Mouse (Mus musculus) c-Kit-positive CD71-negative TER-119-negative erythroid progenitor cells, embryonic 14.5 days (primary cell): ENCODE measurements around the gene AW146154.
"Not testable (repeated sequence)": the region's sequence is repeated elsewhere in the genome, so short reads cannot be mapped to it uniquely, and the experiment has no call there.

Experiments used
- DNase-seq: peaks from one replicate; pipeline ENCODE4 v3.0.0-alpha.2; 2013; ENCODE audit warnings: low read depth

The AW146154 gene

DNA sequence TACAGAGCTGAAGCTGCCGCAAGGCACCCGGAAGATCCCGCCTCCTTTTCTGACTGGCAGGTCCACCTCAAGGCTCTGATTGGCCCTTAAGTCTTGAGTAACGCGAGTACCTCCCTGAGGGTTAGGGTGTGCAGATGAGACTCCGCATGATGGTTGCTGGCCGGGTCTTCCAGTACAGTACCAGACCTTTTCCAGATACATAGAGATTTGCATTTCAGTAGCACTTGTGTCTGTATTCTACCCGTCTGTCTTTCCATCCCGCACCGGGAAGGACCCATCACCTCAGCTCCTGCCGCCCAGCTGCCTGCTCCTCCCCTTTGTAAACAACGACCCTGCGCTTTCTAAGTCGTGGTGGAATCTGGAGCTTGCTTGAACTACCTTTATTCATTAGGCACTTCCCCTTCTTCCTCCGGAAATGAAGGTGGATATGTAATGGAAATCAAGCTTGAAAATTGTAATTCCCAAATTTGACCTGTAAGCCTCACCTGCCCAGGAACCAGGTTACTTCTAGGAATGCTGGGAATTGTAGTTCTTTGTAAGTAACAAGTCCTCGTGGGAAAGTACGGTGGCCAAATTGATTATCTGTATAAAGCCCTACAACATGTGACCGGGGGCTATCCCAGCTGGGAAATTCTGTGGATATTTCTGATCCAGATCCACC lies at the start of gene AW146154, which contains the start of gene Gm20449:
Gene AW146154 (minus strand): TSS at position 502 of the 661 bp plus-strand sequence.
Gene Gm20449 (minus strand): TSS at position 29 of the 661 bp plus-strand sequence.
- DNase-seq = peak; percentile 76

DNA sequence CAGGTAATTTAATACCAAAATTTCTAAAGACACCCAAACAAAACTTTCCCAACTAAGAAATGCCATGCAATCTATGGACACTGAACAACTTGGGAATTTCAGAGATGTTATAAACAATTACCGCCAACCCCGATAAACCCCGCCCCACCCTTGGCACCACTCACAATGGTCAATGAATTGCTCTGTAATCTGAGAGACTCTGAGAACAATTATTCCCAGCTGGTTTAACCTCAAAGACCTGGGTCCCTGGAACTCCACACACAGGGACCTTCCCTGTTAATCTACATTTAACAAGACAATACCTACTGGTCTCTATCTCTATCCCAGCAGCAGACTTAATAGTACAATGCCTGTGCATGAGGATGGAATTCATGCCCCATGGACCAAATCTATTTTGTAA lies 13.0 kb upstream of the AW146154 start:
- no peak for DNase-seq

DNA sequence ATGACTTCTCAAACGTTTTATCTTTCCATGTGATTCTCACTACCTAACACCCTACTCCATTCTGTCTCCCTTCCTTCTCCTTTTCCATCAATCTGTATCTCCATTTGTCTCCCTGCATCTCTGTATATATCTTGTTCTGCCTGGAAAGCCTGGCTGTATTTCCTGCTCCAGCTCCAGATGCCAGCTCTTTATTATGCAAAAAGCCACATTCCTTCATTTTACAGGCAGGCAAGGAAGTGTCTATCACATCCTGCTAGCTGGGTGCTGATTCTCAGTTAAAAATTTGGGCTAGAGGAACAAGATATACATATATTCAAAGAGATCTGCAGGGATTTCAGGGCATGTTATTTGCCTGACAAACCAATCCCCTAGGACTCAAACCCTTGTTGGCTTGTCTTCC lies 12.5 kb upstream of the AW146154 start:
- DNase-seq = no peak

DNA sequence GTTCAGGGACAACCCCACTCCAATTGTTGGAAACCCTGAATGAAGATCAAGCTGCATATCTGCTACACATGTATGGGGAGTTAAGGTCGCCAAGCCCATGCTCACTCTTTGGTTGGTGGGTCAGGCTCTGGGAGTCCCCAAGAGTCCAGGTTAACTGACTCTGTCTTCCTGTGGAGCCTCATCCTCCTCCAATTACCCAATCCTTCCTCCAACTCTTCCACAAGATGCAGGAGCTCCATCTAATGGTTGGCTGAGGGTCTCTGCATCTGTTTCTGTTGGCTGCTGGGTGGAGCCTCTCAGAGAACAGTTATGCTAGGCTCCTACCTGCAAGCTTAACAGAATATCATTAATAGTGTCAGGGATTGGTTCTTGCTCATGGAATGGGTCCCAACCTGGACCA lies 2.7 kb upstream of the AW146154 start:
- no peak for DNase-seq

DNA sequence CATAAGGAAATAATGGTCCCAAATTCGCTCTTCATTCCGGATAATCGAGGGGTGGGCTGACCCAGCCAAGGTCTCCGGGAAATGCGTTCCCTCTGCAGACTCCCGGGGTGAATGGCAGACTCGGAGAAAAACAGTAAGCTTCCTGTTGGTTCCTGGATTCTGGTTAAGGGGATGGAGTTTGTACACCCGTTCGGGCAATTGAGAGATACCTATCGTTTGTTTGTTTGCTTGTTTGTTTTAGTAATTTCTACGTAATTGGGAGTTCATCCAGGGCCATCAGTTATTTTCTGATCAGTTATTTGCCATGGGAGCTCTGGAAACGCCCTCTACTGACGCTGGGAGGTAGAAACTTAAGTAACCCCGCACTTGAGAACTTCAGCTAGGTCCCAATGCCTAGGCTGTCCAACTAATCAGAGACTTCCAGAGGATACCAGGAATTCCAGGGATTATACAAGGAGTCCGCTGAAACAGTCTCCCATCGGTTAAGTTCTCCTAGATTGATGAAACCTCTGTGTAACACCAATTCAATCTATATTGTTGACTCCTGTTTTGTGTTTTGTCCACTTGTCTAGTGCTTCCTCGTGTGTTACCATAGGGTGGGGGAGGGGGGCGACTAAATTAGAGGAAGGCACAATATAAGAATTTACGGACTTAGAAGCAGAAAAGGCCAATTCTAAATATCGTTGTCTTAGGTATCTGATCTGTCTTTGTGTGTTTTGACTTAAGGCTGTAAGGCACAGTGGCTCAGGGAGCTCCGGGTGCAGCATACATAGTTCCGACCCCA lies 653 bp upstream of the AW146154 start:
- peak; percentile 49 for DNase-seq

DNA sequence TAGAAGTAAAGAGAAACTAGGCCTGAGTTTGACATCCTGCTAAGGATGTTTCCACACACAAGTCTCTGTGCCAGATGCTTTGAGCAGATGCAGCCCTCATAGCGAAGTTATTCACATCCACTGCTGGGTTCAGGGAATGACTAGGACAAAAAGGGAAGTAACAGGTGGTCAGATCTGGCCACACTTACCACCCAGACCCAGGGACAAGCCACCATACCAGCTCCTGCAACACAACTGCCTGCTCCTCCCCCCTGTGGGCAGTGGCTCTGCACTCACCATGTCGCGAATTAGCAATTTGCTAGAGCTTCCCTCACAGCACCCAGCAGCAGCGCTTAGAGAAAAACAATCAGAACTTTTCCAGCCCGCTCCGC lies 687 bp downstream of the AW146154 start:
- DNase-seq = peak; percentile 4

DNA sequence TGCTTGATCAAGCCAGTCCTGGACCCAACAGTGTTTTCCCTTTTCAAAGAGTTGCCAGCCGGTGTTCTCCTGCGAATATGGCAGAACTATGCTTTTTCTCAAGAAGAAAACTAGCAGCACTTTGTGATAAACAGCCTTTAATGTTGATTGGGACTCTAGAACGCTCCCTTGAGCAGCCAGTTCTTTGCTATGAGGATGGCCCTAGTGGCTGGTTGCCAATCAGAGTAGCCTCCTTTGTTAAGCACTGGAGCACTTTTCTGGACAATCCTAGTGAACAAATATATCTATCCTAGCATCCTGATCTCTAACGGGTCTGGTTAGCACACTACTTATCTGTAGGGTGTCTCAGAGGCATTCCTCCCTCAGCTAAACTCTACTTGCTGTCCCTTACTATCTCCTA lies 1.2 kb downstream of the AW146154 start:
- DNase-seq = not testable (repeated sequence)

DNA sequence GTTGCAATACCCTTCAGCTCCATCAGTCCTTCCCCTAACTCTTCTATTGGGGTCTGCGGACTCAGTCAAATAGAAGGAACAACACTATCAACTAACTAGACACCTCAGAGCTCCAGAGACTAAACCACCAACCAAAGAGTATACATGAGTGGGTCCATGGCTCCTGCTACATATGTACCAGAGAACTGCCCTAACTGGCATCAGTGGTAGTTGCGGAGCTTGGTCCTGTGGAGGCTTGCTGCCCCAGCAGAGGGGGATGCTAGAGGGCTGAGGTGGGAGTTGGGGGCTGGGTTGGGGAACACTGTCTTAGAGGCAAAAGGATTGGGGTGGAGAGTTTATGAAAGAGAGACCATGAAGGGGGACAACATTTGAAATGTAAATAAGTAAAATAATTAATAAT lies 1.8 kb downstream of the AW146154 start:
- no peak for DNase-seq

DNA sequence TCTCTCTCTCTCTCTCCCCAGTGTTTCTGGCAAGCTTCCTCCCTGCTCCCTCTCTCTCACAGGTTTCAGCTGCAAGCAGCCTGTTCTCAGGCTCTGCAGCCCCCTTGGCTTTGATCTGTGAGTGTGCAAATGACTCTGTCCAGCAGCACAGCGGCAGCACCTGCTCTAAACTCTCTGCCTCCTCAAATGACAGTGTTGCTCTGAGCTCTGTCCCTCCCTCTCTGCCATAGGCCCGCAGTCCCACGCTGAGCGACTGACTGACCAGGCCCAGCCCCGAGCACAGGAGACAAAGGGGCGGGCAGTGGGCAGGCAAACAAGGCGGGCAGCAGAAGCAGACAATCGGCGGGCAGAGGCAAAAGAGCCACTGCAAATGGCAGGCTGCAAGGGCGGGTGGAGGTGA lies 47.8 kb downstream of the AW146154 start:
- no peak for DNase-seq

DNA sequence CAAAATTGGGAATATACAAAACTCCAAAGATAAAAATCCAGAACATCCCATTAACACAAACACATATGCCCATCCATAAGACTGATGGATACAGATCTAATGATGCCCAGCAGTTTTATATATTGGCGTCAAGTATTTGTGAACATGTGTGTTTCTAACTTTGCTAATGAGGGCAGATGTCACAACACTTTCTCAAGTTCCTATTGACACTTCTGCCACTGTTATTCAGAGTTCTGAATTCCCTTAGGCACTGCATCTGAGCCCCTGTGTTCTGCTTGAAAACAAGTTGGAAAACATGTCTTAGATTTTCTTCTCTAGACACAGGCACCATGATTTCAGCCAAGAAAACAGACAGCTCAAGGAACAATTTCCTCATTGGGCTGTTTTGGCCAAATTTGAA lies 51.1 kb downstream of the AW146154 start, which contains the start of gene Vmn2r57:
Gene Vmn2r57 (minus strand): TSS at position 101 of the 400 bp plus-strand sequence.
- not testable (repeated sequence) for DNase-seq
